Mouse (Mus musculus): ENCODE data around the gene Sval2. TPM values are rescaled to one million over a fixed set of nuclear protein-coding genes. Genes with fewer than 3 reads are reported as not detected.

Sval2 gene
- total RNA-seq (2014; rRNA removed) (not detected in 2 replicates), polyA plus RNA-seq (2015; fragmentation: Nextera tagmentation; extraction: Ambion mirVana) (not detected in 2 replicates)

GRCm38 (mm10) chr6:41852689-41853088 is at the start of gene Sval2:
Gene Sval2, plus strand, starts transcription at chr6:41852989.
- Histone ChIP-seq H3K4me1 (ENCODE audit: insufficient read depth, low read length) (no peaks in the 10 kb centered on the region), H3K27me3 (ENCODE audit: insufficient read depth, low read length) (no peaks in the 10 kb centered on the region), H3K9ac (replicated peaks; ENCODE audit: low read length) (no peak within 1 kb of the TSS), H3K36me3 (ENCODE audit: insufficient read depth, low read length) (no peaks in the 10 kb centered on the region), H3K9me3 (ENCODE audit: low read length) (no peaks in the 10 kb centered on the region), H3K27ac (no peak within 1 kb of the TSS), H3K4me3 (ENCODE audit: low read length) (no peak within 1 kb of the TSS), H3K4me2 (ENCODE audit: low read depth, low read length) (no peak within 1 kb of the TSS)
- no peak for TF ChIP-seq CTCF (IDR thresholded peaks at IDR 0.05; ENCODE audit: low read depth)
- DNase-seq (ENCODE audit: low spot score), result no peak
- WGBS, result 86% methylated on average over 3 of the region's 3 CpGs
- no peak for ATAC-seq

GRCm38 (mm10) chr6:41824086-41824485 is 28.7 kb upstream of the Sval2 start:
- Histone ChIP-seq H3K27me3 (ENCODE audit: insufficient read depth, low read length) (no peaks in the 10 kb centered on the region), H3K4me3 (ENCODE audit: low read length) (no peak overlapping the region), H3K4me2 (ENCODE audit: low read depth, low read length) (no peak overlapping the region), H3K36me3 (ENCODE audit: insufficient read depth, low read length) (no peaks in the 10 kb centered on the region), H3K4me1 (ENCODE audit: insufficient read depth, low read length) (no peaks in the 10 kb centered on the region), H3K27ac (no peak overlapping the region), H3K9ac (replicated peaks; ENCODE audit: low read length) (no peak overlapping the region), H3K9me3 (ENCODE audit: low read length) (no peaks in the 10 kb centered on the region)
- ATAC-seq (no peak), DNase-seq (ENCODE audit: low spot score) (no peak)
- no peak for TF ChIP-seq CTCF (IDR thresholded peaks at IDR 0.05; ENCODE audit: low read depth)

DNA sequence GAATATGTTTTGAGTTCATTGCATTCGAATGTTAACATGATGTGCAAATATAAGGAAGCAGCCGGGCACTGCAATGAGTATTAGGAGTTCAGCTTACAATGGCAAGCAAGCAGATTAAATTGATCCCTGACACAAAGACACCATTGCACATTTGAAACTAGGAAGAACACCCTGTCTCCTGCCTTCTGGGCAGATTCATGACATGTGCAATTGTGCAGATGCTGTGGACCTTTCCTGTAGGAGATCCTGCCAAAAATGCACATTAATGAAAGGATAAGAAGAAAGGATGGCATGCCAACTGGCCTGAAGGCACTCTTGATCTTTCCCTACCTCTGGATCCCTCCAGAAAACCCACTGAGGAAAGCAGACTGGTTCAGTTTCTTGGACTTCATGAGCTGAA is 23.3 kb upstream of the Sval2 start:
- H3K4me1 ChIP-seq (ENCODE audit: insufficient read depth, low read length), result no peaks in the 10 kb centered on the region
- H3K9me3 ChIP-seq (ENCODE audit: low read length), result no peaks in the 10 kb centered on the region
- no peaks in the 10 kb centered on the region for H3K27me3 ChIP-seq (ENCODE audit: insufficient read depth, low read length)
- DNase-seq (ENCODE audit: low spot score) (no peak), ATAC-seq (no peak)
- no peak overlapping the region for H3K4me2 ChIP-seq (ENCODE audit: low read depth, low read length)
- no peak for TF ChIP-seq CTCF (IDR thresholded peaks at IDR 0.05; ENCODE audit: low read depth)
- H3K36me3 ChIP-seq (ENCODE audit: insufficient read depth, low read length), result no peaks in the 10 kb centered on the region
- H3K4me3 ChIP-seq (ENCODE audit: low read length), result no peak overlapping the region
- H3K27ac ChIP-seq, result no peak overlapping the region
- 85% methylated on average over 2 of the region's 2 CpGs for WGBS
- H3K9ac ChIP-seq (replicated peaks; ENCODE audit: low read length), result no peak overlapping the region

GRCm38 (mm10) chr6:41847235-41847634 is 5.6 kb upstream of the Sval2 start, which contains the start of gene Pip:
Gene Pip, plus strand, starts transcription at chr6:41847535.
- no peak for DNase-seq (ENCODE audit: low spot score)
- Histone ChIP-seq H3K27ac (no peak within 1 kb of the TSS), H3K36me3 (ENCODE audit: insufficient read depth, low read length) (no peaks in the 10 kb centered on the region), H3K4me1 (ENCODE audit: insufficient read depth, low read length) (no peaks in the 10 kb centered on the region), H3K4me3 (ENCODE audit: low read length) (no peak within 1 kb of the TSS), H3K9me3 (ENCODE audit: low read length) (no peaks in the 10 kb centered on the region), H3K27me3 (ENCODE audit: insufficient read depth, low read length) (no peaks in the 10 kb centered on the region), H3K4me2 (ENCODE audit: low read depth, low read length) (no peak within 1 kb of the TSS), H3K9ac (replicated peaks; ENCODE audit: low read length) (no peak within 1 kb of the TSS)
- TF ChIP-seq CTCF (IDR thresholded peaks at IDR 0.05; ENCODE audit: low read depth), result no peak
- WGBS, result 91% methylated on average over 2 of the region's 2 CpGs
- ATAC-seq, result no peak

DNA sequence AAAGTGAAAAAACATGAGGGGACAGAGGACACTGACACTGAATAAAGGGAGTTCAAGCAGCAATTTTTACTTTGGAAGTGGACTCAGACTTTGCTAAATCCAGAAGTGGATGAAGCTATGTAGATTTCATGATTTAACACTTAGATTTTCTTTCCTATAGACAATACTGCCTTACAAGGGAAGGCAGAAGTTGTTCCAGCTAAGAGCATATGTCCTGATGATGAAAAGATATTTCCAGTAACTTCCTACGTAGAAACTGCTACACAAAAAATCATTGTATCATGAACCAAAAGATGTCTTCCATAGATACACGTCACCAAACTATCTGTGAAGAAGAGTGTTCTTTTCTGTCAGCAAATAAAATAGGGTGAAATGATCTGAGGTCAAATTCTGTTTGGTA is 11.2 kb downstream of the Sval2 start:
- H3K27ac ChIP-seq, result no peak overlapping the region
- H3K9me3 ChIP-seq (ENCODE audit: low read length), result no peaks in the 10 kb centered on the region
- WGBS, result 80% methylated on average over 2 of the region's 2 CpGs
- DNase-seq (ENCODE audit: low spot score) (no peak), ATAC-seq (no peak)
- TF ChIP-seq CTCF (IDR thresholded peaks at IDR 0.05; ENCODE audit: low read depth), result no peak
- H3K27me3 ChIP-seq (ENCODE audit: insufficient read depth, low read length), result no peaks in the 10 kb centered on the region
- no peaks in the 10 kb centered on the region for H3K36me3 ChIP-seq (ENCODE audit: insufficient read depth, low read length)
- H3K9ac ChIP-seq (replicated peaks; ENCODE audit: low read length), result no peak overlapping the region
- no peaks in the 10 kb centered on the region for H3K4me1 ChIP-seq (ENCODE audit: insufficient read depth, low read length)
- H3K4me3 ChIP-seq (ENCODE audit: low read length), result no peak overlapping the region
- no peak overlapping the region for H3K4me2 ChIP-seq (ENCODE audit: low read depth, low read length)

- no peak for DNase-seq (ENCODE audit: low spot score)
- ATAC-seq, result no peak
Observed at GRCm38 (mm10) chr6:41911625-41912024, 58.8 kb downstream of the Sval2 start.

More at GRCm38 (mm10) chr6:41911625-41912024, 58.8 kb downstream of the Sval2 start:
- H3K4me2 ChIP-seq (ENCODE audit: low read depth, low read length), result no peak overlapping the region
- no peaks in the 10 kb centered on the region for H3K27me3 ChIP-seq (ENCODE audit: insufficient read depth, low read length)
- H3K9ac ChIP-seq (replicated peaks; ENCODE audit: low read length), result no peak overlapping the region
- H3K27ac ChIP-seq, result no peak overlapping the region
- 73% methylated on average over 5 of the region's 5 CpGs for WGBS
- H3K4me3 ChIP-seq (ENCODE audit: low read length), result no peak overlapping the region
- H3K9me3 ChIP-seq (ENCODE audit: low read length), result no peaks in the 10 kb centered on the region
- no peaks in the 10 kb centered on the region for H3K4me1 ChIP-seq (ENCODE audit: insufficient read depth, low read length)
- H3K36me3 ChIP-seq (ENCODE audit: insufficient read depth, low read length), result no peaks in the 10 kb centered on the region
- TF ChIP-seq CTCF (IDR thresholded peaks at IDR 0.05; ENCODE audit: low read depth), result no peak

Other genes with a start within 250 kb of the Sval2 start
- 58.4 and 79.1 TPM in 2 replicates for gene Ephb6, start 247.5 kb upstream of the Sval2 start, total RNA-seq (2014; rRNA removed)
- 25.1 and 27.9 TPM in 2 replicates for gene Ephb6, start 247.5 kb upstream of the Sval2 start, polyA plus RNA-seq (2015; fragmentation: Nextera tagmentation; extraction: Ambion mirVana)
- 0.58 TPM in 1 of 2 replicates, not detected in the other for gene Trpv6, start 216.6 kb upstream of the Sval2 start, total RNA-seq (2014; rRNA removed)
- 0.45 and 0.58 TPM in 2 replicates for gene Trpv6, start 216.6 kb upstream of the Sval2 start, polyA plus RNA-seq (2015; fragmentation: Nextera tagmentation; extraction: Ambion mirVana)
- not detected in 2 replicates for gene Trpv5, start 172.2 kb upstream of the Sval2 start, total RNA-seq (2014; rRNA removed)
- not detected in 2 replicates for gene Trpv5, start 172.2 kb upstream of the Sval2 start, polyA plus RNA-seq (2015; fragmentation: Nextera tagmentation; extraction: Ambion mirVana)
- gene Llcfc1, start 168.6 kb upstream of the Sval2 start, total RNA-seq (2014; rRNA removed), result 0.21 TPM in 1 of 2 replicates, not detected in the other
- gene Llcfc1, start 168.6 kb upstream of the Sval2 start, polyA plus RNA-seq (2015; fragmentation: Nextera tagmentation; extraction: Ambion mirVana), result not detected in 2 replicates
- gene Kel, start 148.7 kb upstream of the Sval2 start, total RNA-seq (2014; rRNA removed), result not detected in 2 replicates
- 0.06 TPM in 1 of 2 replicates, not detected in the other for gene Kel, start 148.7 kb upstream of the Sval2 start, polyA plus RNA-seq (2015; fragmentation: Nextera tagmentation; extraction: Ambion mirVana)
- not detected in 2 replicates for gene Olfr459, start 77.8 kb upstream of the Sval2 start, total RNA-seq (2014; rRNA removed)
- gene Olfr459, start 77.8 kb upstream of the Sval2 start, polyA plus RNA-seq (2015; fragmentation: Nextera tagmentation; extraction: Ambion mirVana), result not detected in 2 replicates
- gene Pip, start 5.5 kb upstream of the Sval2 start, total RNA-seq (2014; rRNA removed), result not detected in 2 replicates
- gene Pip, start 5.5 kb upstream of the Sval2 start, polyA plus RNA-seq (2015; fragmentation: Nextera tagmentation; extraction: Ambion mirVana), result not detected in 2 replicates
- gene Sval1, start 98.6 kb downstream of the Sval2 start, total RNA-seq (2014; rRNA removed), result not detected in 2 replicates
- not detected in 2 replicates for gene Sval1, start 98.6 kb downstream of the Sval2 start, polyA plus RNA-seq (2015; fragmentation: Nextera tagmentation; extraction: Ambion mirVana)
- gene Sval3, start 115.2 kb downstream of the Sval2 start, total RNA-seq (2014; rRNA removed), result not detected in 2 replicates
- gene Sval3, start 115.2 kb downstream of the Sval2 start, polyA plus RNA-seq (2015; fragmentation: Nextera tagmentation; extraction: Ambion mirVana), result not detected in 2 replicates
- not detected in 2 replicates for gene Sva, start 185.4 kb downstream of the Sval2 start, total RNA-seq (2014; rRNA removed)
- gene Sva, start 185.4 kb downstream of the Sval2 start, polyA plus RNA-seq (2015; fragmentation: Nextera tagmentation; extraction: Ambion mirVana), result not detected in 2 replicates